Mouse (Mus musculus) adipocyte (in vitro differentiated cells): ENCODE data around the gene Padi3.
A peak's percentile ranks its signal among the peaks of the same experiment; 100 is the strongest.

Experiments used
- DNase-seq: peaks from one replicate; pipeline ENCODE4 v3.0.0-alpha.2; 2016; ENCODE audit warnings: low spot score

Padi3 gene

GRCm38 (mm10) chr4:140810458-140811260 lies at the start of gene Padi3:
TSS of gene Padi3 (minus strand) at chr4:140810648.
- DNase-seq, result no peak

- no peak for DNase-seq
These were observed 48.8 kb upstream of the Padi3 start for GRCm38 (mm10) chr4:140859291-140859690.

GRCm38 (mm10) chr4:140857813-140858212 lies 47.4 kb upstream of the Padi3 start:
- no peak for DNase-seq

- DNase-seq, result no peak
These were observed 46.6 kb upstream of the Padi3 start for GRCm38 (mm10) chr4:140857041-140857440.

- DNase-seq, result no peak
These were observed 44.7 kb upstream of the Padi3 start for GRCm38 (mm10) chr4:140855151-140855550.

GRCm38 (mm10) chr4:140854455-140854864 lies 44.0 kb upstream of the Padi3 start:
- no peak for DNase-seq

GRCm38 (mm10) chr4:140853626-140854025 lies 43.2 kb upstream of the Padi3 start:
- DNase-seq, result no peak

- no peak for DNase-seq
These were observed 38.9 kb upstream of the Padi3 start for GRCm38 (mm10) chr4:140849310-140849709.

- no peak for DNase-seq
These were observed 35.2 kb upstream of the Padi3 start, which contains the start of gene Padi1 for GRCm38 (mm10) chr4:140845666-140846065. TSS of gene Padi1 (minus strand) at chr4:140845778.

GRCm38 (mm10) chr4:140844991-140845390 lies 34.5 kb upstream of the Padi3 start:
- no peak for DNase-seq

- no peak for DNase-seq
These were observed 33.3 kb upstream of the Padi3 start for GRCm38 (mm10) chr4:140843670-140844280.

GRCm38 (mm10) chr4:140842909-140843308 lies 32.5 kb upstream of the Padi3 start:
- no peak for DNase-seq

- no peak for DNase-seq
These were observed 27.4 kb upstream of the Padi3 start for GRCm38 (mm10) chr4:140837879-140838278.

- no peak for DNase-seq
These were observed 25.9 kb upstream of the Padi3 start for GRCm38 (mm10) chr4:140836208-140836866.

GRCm38 (mm10) chr4:140835682-140836081 lies 25.2 kb upstream of the Padi3 start:
- no peak for DNase-seq

GRCm38 (mm10) chr4:140834327-140834934 lies 24.0 kb upstream of the Padi3 start:
- DNase-seq, result no peak

- DNase-seq, result no peak
These were observed 22.4 kb upstream of the Padi3 start for GRCm38 (mm10) chr4:140832821-140833220.

GRCm38 (mm10) chr4:140831808-140832207 lies 21.4 kb upstream of the Padi3 start:
- DNase-seq, result no peak

- no peak for DNase-seq
These were observed 16.8 kb upstream of the Padi3 start for GRCm38 (mm10) chr4:140827237-140827636.

GRCm38 (mm10) chr4:140825942-140826341 lies 15.5 kb upstream of the Padi3 start:
- no peak for DNase-seq

- DNase-seq, result peak; percentile 24
These were observed 11.5 kb upstream of the Padi3 start for GRCm38 (mm10) chr4:140821988-140822387.

GRCm38 (mm10) chr4:140817413-140817812 lies 7.0 kb upstream of the Padi3 start:
- no peak for DNase-seq
